Mouse (Mus musculus) lung, postnatal 0 days (tissue): ENCODE measurements around the gene Card11. TPM values are rescaled to one million over a fixed set of nuclear protein-coding genes. Genes with fewer than 3 reads are reported as not detected.

ENCODE experiments used
- ATAC-seq: fragments of 200-750 bp; cut with Nextera tagmentation; 2 replicates; pipeline ENCODE4 v1.8.0; 2017; ENCODE audit warnings: moderate library complexity
- DNase-seq: peaks from one replicate; pipeline ENCODE4 v3.0.0-alpha.2; 2016; ENCODE audit warnings: low spot score
- H3K27ac ChIP-seq: fragments of 300-500 bp; sonication (generic); 2 replicates; pipeline ENCODE4 v1.5.1; 2014; ENCODE audit warnings: antibody characterized with exemption, mild to moderate bottlenecking, low read length, mixed read lengths
- H3K27me3 ChIP-seq: fragments of 300-500 bp; sonication (generic); replicated peaks from 2 replicates; pipeline ENCODE4 v1.6.1; 2014; ENCODE audit warnings: low read length, mixed read lengths; ENCODE audit not compliant: insufficient read depth
- H3K36me3 ChIP-seq: fragments of 300-500 bp; sonication (generic); 2 replicates; pipeline ENCODE4 v1.6.1; 2014; ENCODE audit warnings: low read length, mixed read lengths; ENCODE audit not compliant: insufficient read depth
- H3K4me1 ChIP-seq: fragments of 300-500 bp; sonication (generic); 2 replicates; pipeline ENCODE4 v1.6.1; 2014; ENCODE audit warnings: antibody characterized with exemption, low read depth, low read length, mixed read lengths; ENCODE audit not compliant: insufficient read depth
- H3K4me2 ChIP-seq: fragments of 300-500 bp; sonication (generic); replicated peaks from 2 replicates; pipeline ENCODE4 v1.6.1; 2014; ENCODE audit warnings: low read depth, mild to moderate bottlenecking, low read length, moderate library complexity, mixed read lengths
- H3K4me3 ChIP-seq: fragments of 300-500 bp; sonication (generic); 2 replicates; pipeline ENCODE4 v1.5.1; 2014; ENCODE audit warnings: low read depth, low read length
- H3K9ac ChIP-seq: fragments of 300-500 bp; sonication (generic); replicated peaks from 2 replicates; pipeline ENCODE4 v1.6.1; 2014; ENCODE audit warnings: low read depth, mild to moderate bottlenecking
- H3K9me3 ChIP-seq: fragments of 300-500 bp; sonication (generic); 2 replicates; pipeline ENCODE4 v1.6.1; 2016; ENCODE audit warnings: low read length, mixed read lengths
- CTCF ChIP-seq: IDR thresholded peaks from 2 replicates; pipeline ENCODE4 v1.5.1; 2016; ENCODE audit warnings: antibody characterized with exemption, mild to moderate bottlenecking
- EP300 ChIP-seq: IDR thresholded peaks from 2 replicates; pipeline ENCODE4 v1.6.1; 2016; ENCODE audit warnings: antibody characterized with exemption, mild to moderate bottlenecking, control low read depth
- WGBS: fragments of 180-500 bp; shearing (Covaris S2); extraction: QIAGEN DNeasy Blood & Tissue Kit; methylation state at CpG from one replicate; pipeline ENCODE4 v1.1.7; 2014; 5-methylcytosine and 5-hydroxymethylcytosine counted together
- polyA plus RNA-seq: library from polyadenylated mRNA; unstranded; fragments of >200 nt; fragmentation: Nextera tagmentation; extraction: Ambion mirVana; gene quantifications from 2 replicates; pipeline ENCODE4 v1.2.1, GENCODE M21; 2015

Card11 gene
- polyA plus RNA-seq, 1 experiment from 2014 or later, result 2.1 TPM

DNA sequence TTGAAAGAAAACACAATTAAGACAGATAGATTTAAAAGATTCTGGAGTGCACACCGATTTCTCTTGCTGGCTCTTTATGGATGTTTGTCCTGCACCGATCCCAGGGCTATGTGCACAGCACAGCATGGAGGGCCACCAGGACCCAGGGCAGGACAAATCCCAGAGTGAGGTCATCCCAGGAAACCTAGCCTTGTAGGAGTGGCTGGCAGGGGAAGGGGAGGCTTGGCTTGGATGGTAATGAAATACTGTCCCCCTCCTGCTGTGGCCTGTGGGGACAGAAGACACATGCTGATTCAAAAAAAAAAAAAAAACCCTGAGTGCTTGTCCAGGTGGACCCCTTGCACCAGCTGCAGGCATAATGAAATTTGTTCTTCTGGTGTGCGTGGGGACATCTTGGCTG lies 64.5 kb downstream of the Card11 start:
- Histone ChIP-seq H3K4me2 (no peak overlapping the region), H3K9me3 (no peaks in the 10 kb centered on the region), H3K27ac (no peak overlapping the region), H3K27me3 (no peaks in the 10 kb centered on the region), H3K4me3 (no peak overlapping the region), H3K36me3 (no peaks in the 10 kb centered on the region), H3K4me1 (no peaks in the 10 kb centered on the region), H3K9ac (no peak overlapping the region)
- 85% methylated on average over 3 of the region's 3 CpGs for WGBS
- no peak for ATAC-seq
- DNase-seq, result no peak
- TF ChIP-seq CTCF (no peak), EP300 (no peak)

DNA sequence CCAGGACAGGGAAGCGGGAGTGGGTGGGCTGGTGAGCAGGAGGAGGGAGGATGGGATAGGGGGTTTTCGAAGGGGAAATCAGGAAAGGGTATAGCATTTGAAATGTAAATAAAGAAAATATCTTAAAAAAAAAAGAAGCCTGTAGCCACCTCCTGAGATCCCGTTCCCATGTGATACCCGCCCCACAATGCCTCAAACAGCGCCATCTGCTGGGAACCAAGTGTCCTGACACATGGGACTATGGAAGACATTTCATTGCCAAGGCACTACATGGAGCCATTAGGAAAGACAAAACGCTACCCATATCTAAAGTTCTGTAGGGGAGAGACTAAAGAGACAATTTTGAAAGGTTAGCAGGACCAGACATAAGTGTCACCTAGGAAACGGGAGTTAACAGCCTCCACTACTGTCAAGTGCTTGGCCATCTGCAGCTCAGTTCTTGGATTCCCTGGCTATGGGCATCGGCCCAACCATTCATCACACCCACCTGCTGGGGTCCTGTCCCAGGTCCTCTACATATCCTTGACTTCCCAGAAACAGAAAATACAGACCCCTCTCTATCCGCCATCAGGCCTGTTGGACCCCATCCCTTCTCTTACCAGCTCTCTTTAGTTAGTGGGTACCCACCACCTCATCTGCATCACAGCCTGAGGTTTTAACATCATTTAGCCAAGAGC lies 65.6 kb downstream of the Card11 start:
- Histone ChIP-seq H3K4me3 (no peak overlapping the region), H3K36me3 (no peaks in the 10 kb centered on the region), H3K4me2 (no peak overlapping the region), H3K9ac (no peak overlapping the region), H3K27ac (no peak overlapping the region), H3K4me1 (no peaks in the 10 kb centered on the region), H3K9me3 (no peaks in the 10 kb centered on the region), H3K27me3 (no peaks in the 10 kb centered on the region)
- DNase-seq, result no peak
- ATAC-seq, result no peak
- TF ChIP-seq CTCF (peak; percentile 37), EP300 (no peak)
- 73% methylated on average over 9 of the region's 9 CpGs for WGBS

- no peaks in the 10 kb centered on the region for H3K27me3 ChIP-seq
- no peak overlapping the region for H3K9ac ChIP-seq
- ATAC-seq, result peak; percentile 26; the same call in 1 of the 2 replicates
- H3K4me3 ChIP-seq, result no peak overlapping the region
- peak; percentile 5 for DNase-seq
- no peak overlapping the region for H3K4me2 ChIP-seq
- TF ChIP-seq CTCF, result no peak
- TF ChIP-seq EP300, result no peak
- WGBS, result 36% methylated on average over 5 of the region's 5 CpGs
- H3K4me1 ChIP-seq, result no peaks in the 10 kb centered on the region
- no peaks in the 10 kb centered on the region for H3K9me3 ChIP-seq
- H3K36me3 ChIP-seq, result no peaks in the 10 kb centered on the region
- no peak overlapping the region for H3K27ac ChIP-seq
Measured at GRCm38 (mm10) chr5:140931523-140932229, 68.7 kb downstream of the Card11 start.

- Histone ChIP-seq H3K36me3 (no peaks in the 10 kb centered on the region), H3K4me3 (no peak overlapping the region), H3K4me1 (no peaks in the 10 kb centered on the region), H3K9me3 (no peaks in the 10 kb centered on the region), H3K9ac (no peak overlapping the region), H3K27ac (no peak overlapping the region), H3K27me3 (no peaks in the 10 kb centered on the region), H3K4me2 (no peak overlapping the region)
- WGBS, result 92% methylated on average over 1 of the region's 1 CpGs
- ATAC-seq (no peak), DNase-seq (no peak)
- TF ChIP-seq CTCF, result no peak
- TF ChIP-seq EP300, result no peak
Measured at GRCm38 (mm10) chr5:140918519-140918918, 81.9 kb downstream of the Card11 start.

- DNase-seq, result no peak
- 76% methylated on average over 1 of the region's 1 CpGs for WGBS
- H3K4me1 ChIP-seq, result no peaks in the 10 kb centered on the region
- ATAC-seq, result no peak
- H3K4me2 ChIP-seq, result no peak overlapping the region
- no peak overlapping the region for H3K9ac ChIP-seq
- H3K36me3 ChIP-seq, result no peaks in the 10 kb centered on the region
- no peak for TF ChIP-seq EP300
- no peak for TF ChIP-seq CTCF
- no peak overlapping the region for H3K4me3 ChIP-seq
- H3K27me3 ChIP-seq, result no peaks in the 10 kb centered on the region
- no peak overlapping the region for H3K27ac ChIP-seq
- H3K9me3 ChIP-seq, result no peaks in the 10 kb centered on the region
Measured at GRCm38 (mm10) chr5:140917807-140918206, 82.6 kb downstream of the Card11 start.

DNA sequence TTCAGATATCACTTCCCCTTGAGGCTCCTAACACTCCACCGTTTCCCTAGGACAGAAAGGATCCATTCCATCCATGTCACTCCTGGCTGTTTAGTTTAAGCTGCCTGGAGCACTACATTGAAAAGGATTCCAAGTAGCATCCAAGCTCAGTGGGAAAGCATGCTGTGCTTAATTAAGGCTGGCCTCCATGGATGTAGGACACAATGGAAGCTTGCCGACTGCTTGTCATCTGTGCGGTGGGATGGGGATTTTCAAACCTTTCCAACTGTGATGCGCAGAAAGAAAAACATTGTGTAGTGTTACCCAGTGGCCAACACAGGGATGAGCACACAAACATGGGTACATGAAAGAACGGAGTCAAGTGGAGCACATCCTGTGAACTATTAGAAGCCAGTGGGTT lies 89.5 kb downstream of the Card11 start:
- Histone ChIP-seq H3K4me1 (no peaks in the 10 kb centered on the region), H3K9me3 (no peaks in the 10 kb centered on the region), H3K27me3 (no peaks in the 10 kb centered on the region), H3K36me3 (no peaks in the 10 kb centered on the region), H3K4me3 (no peak overlapping the region), H3K27ac (no peak overlapping the region), H3K9ac (no peak overlapping the region), H3K4me2 (no peak overlapping the region)
- ATAC-seq, result no peak
- no peak for DNase-seq
- no peak for TF ChIP-seq CTCF
- no peak for TF ChIP-seq EP300
- 82% methylated on average over 5 of the region's 5 CpGs for WGBS
